21 mouse cellular contexts compared by ENCODE assay signal in the genomic region with DNA sequence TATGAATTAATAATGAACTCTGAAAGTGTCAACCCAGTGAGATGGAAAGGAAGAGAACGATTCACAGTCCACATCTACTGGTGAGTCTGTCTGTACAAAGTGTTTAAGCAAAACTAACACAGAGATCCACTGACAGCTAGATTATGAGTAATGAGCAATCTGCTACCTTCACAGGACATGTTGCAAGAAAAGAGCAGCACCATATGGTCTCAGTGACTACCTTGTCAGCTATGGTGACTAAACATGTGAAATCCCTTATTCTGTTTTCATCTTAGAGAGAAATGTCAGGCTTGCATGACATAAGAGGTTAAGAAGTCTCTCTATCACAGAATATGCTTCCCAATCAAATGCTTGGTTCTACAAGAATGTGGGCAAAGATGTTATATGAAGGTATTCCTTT. TPM values are rescaled to one million over a fixed set of nuclear protein-coding genes. Genes with fewer than 3 reads are reported as not detected.
"Had no signal": no experiment of that assay in that cellular context is flagged by ENCODE, and none has a peak within 500 bp of the region (broad histone marks: within the 10 kb centered on the region; RNA-seq: fewer than 3 reads in every experiment).

No protein-coding gene starts in this region.

- ATAC-seq: liver, embryonic 12.5 days; midbrain, embryonic 13.5 days; midbrain, embryonic 16.5 days had no signal

- H3K9ac ChIP-seq: limb, embryonic 13.5 days; liver, embryonic 12.5 days; liver, embryonic 15.5 days; lung, embryonic 15.5 days; midbrain, embryonic 13.5 days; neural tube, embryonic 13.5 days had no signal

- H3K9me3 ChIP-seq: limb, embryonic 10.5 days; limb, embryonic 13.5 days; liver, embryonic 12.5 days; liver, embryonic 15.5 days; lung, embryonic 15.5 days; megakaryocyte, embryonic 14.5 days; midbrain, embryonic 10.5 days; midbrain, embryonic 13.5 days; neural tube, embryonic 13.5 days had no signal

- H3K4me3 ChIP-seq: limb, embryonic 10.5 days; limb, embryonic 13.5 days; liver, embryonic 12.5 days; liver, embryonic 15.5 days; lung, embryonic 15.5 days; megakaryocyte, embryonic 14.5 days; midbrain, embryonic 10.5 days; midbrain, embryonic 13.5 days; myocyte; neural tube, embryonic 13.5 days had no signal

- H3K4me1 ChIP-seq: limb, embryonic 10.5 days; limb, embryonic 13.5 days; liver, embryonic 12.5 days; liver, embryonic 15.5 days; lung, embryonic 15.5 days; megakaryocyte, embryonic 14.5 days; midbrain, embryonic 10.5 days; midbrain, embryonic 13.5 days; neural tube, embryonic 13.5 days had no signal

- H3K27me3 ChIP-seq: limb, embryonic 13.5 days; liver, embryonic 12.5 days; liver, embryonic 15.5 days; lung, embryonic 15.5 days; megakaryocyte, embryonic 14.5 days; midbrain, embryonic 13.5 days; neural tube, embryonic 13.5 days had no signal

- H3K4me2 ChIP-seq: limb, embryonic 13.5 days; liver, embryonic 12.5 days; liver, embryonic 15.5 days; lung, embryonic 15.5 days; midbrain, embryonic 13.5 days; neural tube, embryonic 13.5 days had no signal

- H3K36me3 ChIP-seq: limb, embryonic 10.5 days; limb, embryonic 13.5 days; liver, embryonic 12.5 days; liver, embryonic 15.5 days; lung, embryonic 15.5 days; midbrain, embryonic 10.5 days; midbrain, embryonic 13.5 days; neural tube, embryonic 13.5 days had no signal

- DNase-seq: kidney, adult 9 months; kidney, postnatal 25 days; liver; lung, adult 18-20 months; lung, postnatal 10 days; lung, postnatal 36 days; right cerebral cortex, postnatal 25 days; thymus, adult 18-20 months; thymus, postnatal 4 days had no signal

- H3K27ac ChIP-seq: limb, embryonic 10.5 days; limb, embryonic 13.5 days; liver, embryonic 12.5 days; liver, embryonic 15.5 days; lung, embryonic 15.5 days; midbrain, embryonic 10.5 days; midbrain, embryonic 13.5 days; neural tube, embryonic 13.5 days had no signal

RNA-seq across cellular contexts. Expression of gene Epha5, which starts 20.1 kb away (rescaled TPM):
- polyA plus RNA-seq: liver, embryonic 12.5 days; myocyte; spleen, adult 2 months had no signal
